Mouse (Mus musculus) megakaryocyte, embryonic 14.5 days (primary cell): Measurements from ENCODE around the gene Cdc26. TPM values are rescaled to one million over a fixed set of nuclear protein-coding genes. Genes with fewer than 3 reads are reported as not detected.

ENCODE experiments used
- H3K27me3 ChIP-seq: replicated peaks from 2 replicates; pipeline ENCODE3; 2012; ENCODE audit warnings: inconsistent platforms
- H3K36me3 ChIP-seq: replicated peaks from 2 replicates; pipeline ENCODE3; 2012; ENCODE audit warnings: low read length, inconsistent platforms, mixed read lengths
- H3K4me1 ChIP-seq: 2 replicates; pipeline ENCODE4 v1.6.1; 2012; ENCODE audit warnings: inconsistent platforms
- H3K4me3 ChIP-seq: replicated peaks from 2 replicates; pipeline ENCODE3; 2012; ENCODE audit warnings: moderate library complexity, mild to moderate bottlenecking, inconsistent platforms
- H3K9me3 ChIP-seq: 2 replicates; pipeline ENCODE4 v1.6.1; 2012; ENCODE audit warnings: inconsistent platforms
- FLI1 ChIP-seq: IDR thresholded peaks from 2 replicates; pipeline ENCODE4 v1.6.1; 2012; ENCODE audit warnings: low read length, inconsistent platforms, mixed read lengths
- GATA1 ChIP-seq: IDR thresholded peaks from 3 replicates; pipeline ENCODE4 v1.6.1; 2012; ENCODE audit warnings: mixed read lengths, low read length, inconsistent platforms, borderline replicate concordance
- polyA plus RNA-seq: library from polyadenylated mRNA; stranded (reverse); fragments of >175 nt; gene quantifications from 2 replicates; pipeline ENCODE4 v1.2.3, GENCODE M21; 2012; ENCODE audit warnings: low replicate concordance; ENCODE audit not compliant: insufficient read depth

Cdc26 gene
- 1.1 and 25.0 TPM in 2 replicates for polyA plus RNA-seq

GRCm38 (mm10) chr4:62408601-62409282 is at the start of gene Cdc26, which contains the start of gene Prpf4:
TSS of gene Cdc26 (minus strand) at chr4:62408642.
TSS of gene Prpf4 (plus strand) at chr4:62408797.
- Histone ChIP-seq H3K4me3 (peak within 1 kb of the TSS; percentile 95), H3K27me3 (no peaks in the 10 kb centered on the region), H3K4me1 (peaks cover 54% of the 10 kb centered on the region), H3K36me3 (peaks cover 53% of the 10 kb centered on the region), H3K9me3 (no peaks in the 10 kb centered on the region)
- TF ChIP-seq GATA1 (no peak), FLI1 (0 out of 2 replicates have a peak, but pooled peaks have one; percentile 56)

GRCm38 (mm10) chr4:62454995-62455394 is 46.6 kb upstream of the Cdc26 start:
- Histone ChIP-seq H3K4me1 (peaks cover 40% of the 10 kb centered on the region), H3K27me3 (peaks cover 40% of the 10 kb centered on the region), H3K9me3 (peaks cover 6% of the 10 kb centered on the region), H3K4me3 (no peak overlapping the region), H3K36me3 (no peaks in the 10 kb centered on the region)
- TF ChIP-seq FLI1 (no peak), GATA1 (no peak)

GRCm38 (mm10) chr4:62440986-62441385 is 32.5 kb upstream of the Cdc26 start:
- Histone ChIP-seq H3K27me3 (peaks cover 2% of the 10 kb centered on the region), H3K4me3 (no peak overlapping the region), H3K36me3 (no peaks in the 10 kb centered on the region), H3K4me1 (no peaks in the 10 kb centered on the region), H3K9me3 (peaks cover 18% of the 10 kb centered on the region)
- TF ChIP-seq FLI1 (no peak), GATA1 (no peak)

- TF ChIP-seq FLI1 (no peak), GATA1 (no peak)
- Histone ChIP-seq H3K36me3 (no peaks in the 10 kb centered on the region), H3K9me3 (peaks cover 18% of the 10 kb centered on the region), H3K4me3 (no peak overlapping the region), H3K27me3 (peaks cover 2% of the 10 kb centered on the region), H3K4me1 (no peaks in the 10 kb centered on the region)
These were observed 32.1 kb upstream of the Cdc26 start for GRCm38 (mm10) chr4:62440544-62440943.

- Histone ChIP-seq H3K36me3 (no peaks in the 10 kb centered on the region), H3K27me3 (peaks cover 2% of the 10 kb centered on the region), H3K9me3 (peaks cover 18% of the 10 kb centered on the region), H3K4me1 (peaks cover 2% of the 10 kb centered on the region), H3K4me3 (no peak overlapping the region)
- TF ChIP-seq FLI1 (no peak), GATA1 (no peak)
These were observed 31.4 kb upstream of the Cdc26 start for GRCm38 (mm10) chr4:62439793-62440192.

GRCm38 (mm10) chr4:62437871-62438270 is 29.4 kb upstream of the Cdc26 start:
- Histone ChIP-seq H3K27me3 (peaks cover 2% of the 10 kb centered on the region), H3K9me3 (peaks cover 11% of the 10 kb centered on the region), H3K4me1 (peaks cover 14% of the 10 kb centered on the region), H3K36me3 (no peaks in the 10 kb centered on the region), H3K4me3 (no peak overlapping the region)
- no peak for TF ChIP-seq GATA1
- TF ChIP-seq FLI1: no peak

GRCm38 (mm10) chr4:62437256-62437778 is 28.9 kb upstream of the Cdc26 start:
- no peaks in the 10 kb centered on the region for H3K36me3 ChIP-seq
- no peak overlapping the region for H3K4me3 ChIP-seq
- peaks cover 9% of the 10 kb centered on the region; the same call in 1 of the 2 replicates for H3K9me3 ChIP-seq
- H3K4me1 ChIP-seq: peaks cover 14% of the 10 kb centered on the region
- TF ChIP-seq GATA1 (no peak), FLI1 (no peak)
- H3K27me3 ChIP-seq: peaks cover 2% of the 10 kb centered on the region

GRCm38 (mm10) chr4:62435081-62435480 is 26.6 kb upstream of the Cdc26 start, which contains the start of gene Rnf183:
TSS of gene Rnf183 (minus strand) at chr4:62435252.
- Histone ChIP-seq H3K4me1 (peaks cover 23% of the 10 kb centered on the region), H3K27me3 (no peaks in the 10 kb centered on the region), H3K9me3 (0 out of 2 replicates have a peak, but pooled peaks cover 4% of the 10 kb centered on the region), H3K4me3 (peak within 1 kb of the TSS; percentile 10), H3K36me3 (no peaks in the 10 kb centered on the region)
- TF ChIP-seq FLI1 (no peak), GATA1 (no peak)

- TF ChIP-seq FLI1 (no peak), GATA1 (no peak)
- H3K36me3 ChIP-seq: no peaks in the 10 kb centered on the region
- H3K27me3 ChIP-seq: no peaks in the 10 kb centered on the region
- peak overlapping the region; percentile 10 for H3K4me3 ChIP-seq
- H3K9me3 ChIP-seq: 0 out of 2 replicates have a peak, but pooled peaks cover 4% of the 10 kb centered on the region
- peaks cover 23% of the 10 kb centered on the region for H3K4me1 ChIP-seq
These were observed 25.8 kb upstream of the Cdc26 start for GRCm38 (mm10) chr4:62433939-62434870.

GRCm38 (mm10) chr4:62431522-62431921 is 23.1 kb upstream of the Cdc26 start:
- peaks cover 3% of the 10 kb centered on the region for H3K36me3 ChIP-seq
- H3K27me3 ChIP-seq: peaks cover 3% of the 10 kb centered on the region
- peak overlapping the region; percentile 14 for H3K4me3 ChIP-seq
- TF ChIP-seq GATA1 (no peak), FLI1 (no peak)
- H3K9me3 ChIP-seq: no peaks in the 10 kb centered on the region
- peaks cover 42% of the 10 kb centered on the region for H3K4me1 ChIP-seq
